Comparison of ENCODE assay signal across 20 mouse cellular contexts in genomic region chr4:151946211-151946610, GRCm38 (mm10).
"Had no signal": no experiment of that assay in that cellular context is flagged by ENCODE, and none has a peak within 500 bp of the region (broad histone marks: within the 10 kb centered on the region; RNA-seq: fewer than 3 reads in every experiment).

No protein-coding gene starts in this region.

- H3K4me2 ChIP-seq: lung, embryonic 15.5 days; midbrain, embryonic 12.5 days; neural tube, embryonic 13.5 days had no signal

- ATAC-seq: liver, postnatal 0 days; lung, postnatal 0 days; midbrain, embryonic 16.5 days had no signal

- H3K9ac ChIP-seq: liver, postnatal 0 days; lung, embryonic 15.5 days; midbrain, embryonic 12.5 days; neural tube, embryonic 13.5 days had no signal

- H3K4me3 ChIP-seq: lung, embryonic 15.5 days; megakaryocyte, embryonic 14.5 days; midbrain, embryonic 10.5 days; midbrain, embryonic 12.5 days; myocyte; neural tube, embryonic 13.5 days had no signal

- H3K4me1 ChIP-seq: lung, embryonic 15.5 days; midbrain, embryonic 10.5 days; midbrain, embryonic 12.5 days; neural tube, embryonic 13.5 days had no signal

- H3K27ac ChIP-seq: lung, embryonic 15.5 days; macrophage; midbrain, embryonic 10.5 days; midbrain, embryonic 12.5 days; neural tube, embryonic 13.5 days had no signal

- H3K27me3 ChIP-seq: lung, embryonic 15.5 days; megakaryocyte, embryonic 14.5 days; midbrain, embryonic 12.5 days; neural tube, embryonic 13.5 days had no signal

- DNase-seq: liver, postnatal 0 days; lung, adult 2 months; lung, postnatal 14 days; lung, postnatal 36 days; midbrain, embryonic 14.5 days; right cerebral cortex, postnatal 25 days; right cerebral cortex, postnatal 4 days; spleen, adult 18-20 months; thymus, adult 18-20 months; thymus, postnatal 14 days; thymus, postnatal 36 days had no signal

- H3K9me3 ChIP-seq: lung, embryonic 15.5 days; megakaryocyte, embryonic 14.5 days; midbrain, embryonic 10.5 days; midbrain, embryonic 12.5 days; neural tube, embryonic 13.5 days had no signal
